In genomic region chr4:132974904-132975303, GRCm38 (mm10) we compare ENCODE assay signal across 9 mouse cellular contexts. TPM values are rescaled to one million over a fixed set of nuclear protein-coding genes. Genes with fewer than 3 reads are reported as not detected.
DNase-seq lines count a peak whose midpoint lies in the region; ATAC-seq lines count a peak whose summit lies in the region.
"Had no signal": no experiment of that assay in that cellular context is flagged by ENCODE, and none has a peak within 500 bp of the region (broad histone marks: within the 10 kb centered on the region; RNA-seq: fewer than 3 reads in every experiment).

No protein-coding gene starts in this region.

- H3K27ac ChIP-seq in midbrain, embryonic 12.5 days (replicated peaks) = no peak overlapping the region
- no peak overlapping the region for H3K27ac ChIP-seq in stomach, embryonic 14.5 days (ENCODE audit: low read length)

- intact Hi-C loops in left cerebral cortex, postnatal 4 days (cut with DNase I) = no loop called here

- H3K9me3 ChIP-seq in midbrain, embryonic 12.5 days = no peaks in the 10 kb centered on the region
- no peaks in the 10 kb centered on the region for H3K9me3 ChIP-seq in stomach, embryonic 14.5 days (ENCODE audit: control insufficient read depth, low read depth, low read length)

- ATAC-seq in midbrain, embryonic 12.5 days (ENCODE audit: low FRiP score, low read depth) = no peak
- ATAC-seq in stomach, embryonic 14.5 days (ENCODE audit: insufficient number of reproducible peaks, insufficient read depth, low FRiP score, low read depth) = no peak

- no peaks in the 10 kb centered on the region for H3K36me3 ChIP-seq in midbrain, embryonic 12.5 days
- H3K36me3 ChIP-seq in stomach, embryonic 14.5 days (ENCODE audit: control insufficient read depth, insufficient read depth, low read length) = no peaks in the 10 kb centered on the region

- H3K4me1 ChIP-seq in midbrain, embryonic 12.5 days = peaks cover 22% of the 10 kb centered on the region
- H3K4me1 ChIP-seq in stomach, embryonic 14.5 days (ENCODE audit: control insufficient read depth, insufficient read depth, low read length) = no peaks in the 10 kb centered on the region; the same call in 1 of the 2 replicates

- peak; percentile 41 for DNase-seq in thymus, postnatal 14 days
- no peak for DNase-seq in thymus, postnatal 10 days (ENCODE audit: low spot score in 2 of 2)
- DNase-seq in embryo, embryonic 11.5 days (ENCODE audit: low read depth, low spot score) = peak; percentile 52
- DNase-seq in heart, adult 18-20 months = peak; percentile 69 to 79
- DNase-seq in kidney, adult 11 months = peak; percentile 91
- DNase-seq in left cerebral cortex, postnatal 4 days = peak; percentile 95

- no peak overlapping the region for H3K9ac ChIP-seq in midbrain, embryonic 12.5 days (replicated peaks)
- no peak overlapping the region for H3K9ac ChIP-seq in stomach, embryonic 14.5 days (replicated peaks; ENCODE audit: low read depth, low read length)

- WGBS in midbrain, embryonic 12.5 days = 1% methylated on average over 15 of the region's 15 CpGs
- WGBS in stomach, embryonic 14.5 days = 11% methylated on average over 15 of the region's 15 CpGs

- peaks cover 65% of the 10 kb centered on the region for H3K27me3 ChIP-seq in midbrain, embryonic 12.5 days
- 0 out of 2 replicates have a peak, but pooled peaks cover 9% of the 10 kb centered on the region for H3K27me3 ChIP-seq in stomach, embryonic 14.5 days (ENCODE audit: control insufficient read depth, insufficient read depth, low read length)

- peak overlapping the region; percentile 37 for H3K4me2 ChIP-seq in midbrain, embryonic 12.5 days (replicated peaks)
- 0 out of 2 replicates have a peak overlapping the region, but pooled peaks have one; percentile 20 for H3K4me2 ChIP-seq in stomach, embryonic 14.5 days (replicated peaks; ENCODE audit: low read depth, low read length)

- H3K4me3 ChIP-seq in midbrain, embryonic 12.5 days = peak overlapping the region; percentile 22; the same call in 1 of the 2 replicates
- H3K4me3 ChIP-seq in stomach, embryonic 14.5 days (ENCODE audit: low read depth, low read length) = 0 out of 2 replicates have a peak overlapping the region, but pooled peaks have one; percentile 5

RNA-seq across cellular contexts. Expression of gene Fgr, which starts 1.0 kb away (rescaled TPM):
- under 1 TPM; 0.57 to 0.69 TPM for total RNA-seq in heart, adult 18-20 months (2021)
- under 1 TPM; 0.42 to 0.44 TPM for total RNA-seq in left cerebral cortex, postnatal 4 days (2021)
- 0.08 and 0.12 TPM in 2 replicates for polyA plus RNA-seq in midbrain, embryonic 12.5 days (2016; fragmentation: Nextera tagmentation; extraction: Ambion mirVana)
- polyA plus RNA-seq in stomach, embryonic 14.5 days (2014; fragmentation: Nextera tagmentation; extraction: Ambion mirVana) = 0.13 and 0.19 TPM in 2 replicates
- total RNA-seq: MEL had no signal

RNA-seq across cellular contexts. Expression of gene Ahdc1, which starts 36.2 kb away (rescaled TPM):
- total RNA-seq in heart, adult 18-20 months (2021) = 10 to 100 TPM; 36.3 to 38.5 TPM
- 100 to 1,000 TPM in 1 of 2 experiments, 10 to 100 TPM in 1; 94.1 to 102 TPM for total RNA-seq in left cerebral cortex, postnatal 4 days (2021)
- 8.9 and 9.1 TPM in 2 replicates for polyA plus RNA-seq in midbrain, embryonic 12.5 days (2016; fragmentation: Nextera tagmentation; extraction: Ambion mirVana)
- 10.3 and 10.7 TPM in 2 replicates for polyA plus RNA-seq in stomach, embryonic 14.5 days (2014; fragmentation: Nextera tagmentation; extraction: Ambion mirVana)

RNA-seq across cellular contexts. Expression of gene Fam76a, which starts 52.5 kb away (rescaled TPM):
- total RNA-seq in heart, adult 18-20 months (2021) = 10 to 100 TPM; 29.0 to 37.7 TPM
- total RNA-seq in left cerebral cortex, postnatal 4 days (2021) = 10 to 100 TPM; 24.3 to 25.4 TPM
- 32.1 and 35.3 TPM in 2 replicates for polyA plus RNA-seq in midbrain, embryonic 12.5 days (2016; fragmentation: Nextera tagmentation; extraction: Ambion mirVana)
- polyA plus RNA-seq in stomach, embryonic 14.5 days (2014; fragmentation: Nextera tagmentation; extraction: Ambion mirVana) = 45.7 and 47.0 TPM in 2 replicates

Comparison
In these comparisons a context has a peak if more than half of its experiments do, and no peak if none do; other contexts are left out.
1. DNase-seq: peak in thymus, postnatal 14 days (single experiment), embryo, embryonic 11.5 days (single experiment), heart, adult 18-20 months (2 of 2), kidney, adult 11 months (single experiment) and left cerebral cortex, postnatal 4 days (single experiment); none in thymus, postnatal 10 days (0 of 2).